Mouse (Mus musculus) limb, embryonic 14.5 days (tissue): ENCODE results near the gene Rpap3. TPM values are rescaled to one million over a fixed set of nuclear protein-coding genes. Genes with fewer than 3 reads are reported as not detected.

Experiments used
- ATAC-seq: fragments of 200-750 bp; cut with Nextera tagmentation; 2 replicates; pipeline ENCODE4 v1.8.0; 2017; ENCODE audit warnings: low read depth, moderate number of reproducible peaks, moderate TSS enrichment; ENCODE audit not compliant: low FRiP score
- DNase-seq: peaks from one replicate; pipeline ENCODE4 v3.0.0-alpha.2; 2015; ENCODE audit warnings: low spot score
- H3K27ac ChIP-seq: fragments of 300-500 bp; sonication (generic); replicated peaks from 2 replicates; pipeline ENCODE4 v1.5.1; 2014; ENCODE audit warnings: low read depth, mild to moderate bottlenecking, low read length, moderate library complexity, mixed read lengths
- H3K27me3 ChIP-seq: fragments of 300-500 bp; sonication (generic); 2 replicates; pipeline ENCODE4 v1.6.1; 2014; ENCODE audit warnings: low read length, mixed read lengths; ENCODE audit not compliant: control insufficient read depth, insufficient read depth
- H3K36me3 ChIP-seq: fragments of 300-500 bp; sonication (generic); 2 replicates; pipeline ENCODE4 v1.6.1; 2014; ENCODE audit warnings: mild to moderate bottlenecking, low read length, moderate library complexity, mixed read lengths; ENCODE audit not compliant: control insufficient read depth, insufficient read depth
- H3K4me1 ChIP-seq: fragments of 300-500 bp; sonication (generic); 2 replicates; pipeline ENCODE4 v1.6.1; 2014; ENCODE audit warnings: antibody characterized with exemption, low read length, mixed read lengths; ENCODE audit not compliant: control insufficient read depth, insufficient read depth
- H3K4me2 ChIP-seq: fragments of 300-500 bp; sonication (generic); replicated peaks from 2 replicates; pipeline ENCODE4 v1.6.1; 2014; ENCODE audit warnings: low read depth, mild to moderate bottlenecking, low read length, moderate library complexity; ENCODE audit not compliant: severe bottlenecking
- H3K4me3 ChIP-seq: fragments of 300-500 bp; sonication (generic); replicated peaks from 2 replicates; pipeline ENCODE4 v1.5.1; 2014; ENCODE audit warnings: low read length
- H3K9ac ChIP-seq: fragments of 300-500 bp; sonication (generic); 2 replicates; pipeline ENCODE4 v1.6.1; 2014; ENCODE audit warnings: mild to moderate bottlenecking, low read depth, low read length, moderate library complexity; ENCODE audit not compliant: severe bottlenecking
- H3K9me3 ChIP-seq: fragments of 300-500 bp; sonication (generic); 2 replicates; pipeline ENCODE4 v1.6.1; 2016; ENCODE audit warnings: low read length; ENCODE audit not compliant: control insufficient read depth
- POLR2A ChIP-seq: fragments of 200-500 bp; IDR thresholded peaks from 2 replicates; pipeline ENCODE4 v1.8.0; 2012; ENCODE audit warnings: inconsistent platforms, mild to moderate bottlenecking, moderate library complexity, borderline replicate concordance; ENCODE audit not compliant: insufficient read depth, insufficient read length; ENCODE audit errors: extremely low read depth
- WGBS: fragments of 180-500 bp; shearing (Covaris S2); extraction: QIAGEN DNeasy Blood & Tissue Kit; methylation state at CpG from one replicate; pipeline ENCODE4 v1.1.7; 2014; 5-methylcytosine and 5-hydroxymethylcytosine counted together
- polyA plus RNA-seq, 2 experiments: library from polyadenylated mRNA; depleted of rRNA in 1 of 2; stranded (reverse) in 1 of 2; unstranded in 1 of 2; fragments of >200 nt; fragmentation: Nextera tagmentation in 1 of 2; extraction: Ambion mirVana in 1 of 2; gene quantifications; 2 replicates each; pipeline versions ENCODE4 v1.2.1 to v1.2.3; 2012 to 2014

Gene Rpap3
- polyA plus RNA-seq, 2 experiments, result 22.7 to 31.1 TPM

DNA sequence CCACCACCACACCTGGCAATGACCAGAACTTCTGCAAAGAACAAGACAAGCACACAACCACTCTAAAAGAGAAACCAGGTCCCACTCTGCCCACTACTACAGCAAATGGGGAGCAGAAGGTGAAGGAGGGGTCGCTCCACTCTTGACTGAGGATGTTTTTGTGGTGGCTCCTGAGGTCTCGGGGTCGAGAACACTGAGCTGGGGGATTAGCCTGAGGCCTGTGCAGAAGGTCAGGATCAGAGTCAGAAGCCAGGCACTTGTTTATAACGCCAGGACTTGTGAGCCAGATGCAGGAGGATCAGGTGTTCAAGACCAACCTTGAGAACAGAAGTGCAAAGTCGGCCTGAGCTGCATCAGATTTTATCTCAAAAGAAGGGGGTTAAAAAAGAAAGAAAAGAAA is 21.9 kb upstream of the Rpap3 start:
- H3K4me1 ChIP-seq, result no peaks in the 10 kb centered on the region
- no peak for TF ChIP-seq POLR2A
- H3K4me2 ChIP-seq, result no peak overlapping the region
- H3K9me3 ChIP-seq, result no peaks in the 10 kb centered on the region
- 71% methylated on average over 5 of the region's 5 CpGs for WGBS
- no peaks in the 10 kb centered on the region for H3K27me3 ChIP-seq
- H3K4me3 ChIP-seq, result no peak overlapping the region
- no peaks in the 10 kb centered on the region for H3K36me3 ChIP-seq
- ATAC-seq (no peak), DNase-seq (no peak)
- no peak overlapping the region for H3K9ac ChIP-seq
- H3K27ac ChIP-seq, result no peak overlapping the region

- H3K27ac ChIP-seq, result no peak overlapping the region
- DNase-seq (no peak), ATAC-seq (no peak)
- H3K9me3 ChIP-seq, result no peaks in the 10 kb centered on the region
- no peak for TF ChIP-seq POLR2A
- no peaks in the 10 kb centered on the region for H3K27me3 ChIP-seq
- 72% methylated on average over 8 of the region's 8 CpGs for WGBS
- H3K4me2 ChIP-seq, result no peak overlapping the region
- no peak overlapping the region for H3K9ac ChIP-seq
- H3K4me3 ChIP-seq, result no peak overlapping the region
- H3K4me1 ChIP-seq, result 0 out of 2 replicates have a peak, but pooled peaks cover under 1% of the 10 kb centered on the region
- H3K36me3 ChIP-seq, result no peaks in the 10 kb centered on the region
Measured at GRCm38 (mm10) chr15:97727048-97727447, 21.4 kb upstream of the Rpap3 start.

DNA sequence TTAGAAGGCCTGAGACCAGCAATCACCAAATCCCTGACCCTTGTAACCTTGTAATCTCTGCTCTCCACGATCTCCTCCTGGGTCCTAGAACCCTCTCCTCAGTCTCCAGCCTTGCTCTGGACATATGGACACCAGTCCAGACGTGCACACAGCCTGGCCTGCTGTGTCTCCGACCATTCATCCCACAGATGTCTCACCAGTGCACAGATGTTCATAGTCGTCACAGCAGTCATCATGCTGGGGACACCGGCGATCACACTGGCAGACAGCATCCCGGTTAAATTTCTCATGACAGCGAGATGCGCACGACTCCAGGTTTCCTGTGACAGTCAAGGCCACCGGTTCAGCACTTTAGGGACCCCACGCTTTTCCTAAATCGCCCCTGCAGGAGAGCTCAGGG is 20.7 kb upstream of the Rpap3 start:
- WGBS, result 76% methylated on average over 13 of the region's 13 CpGs
- H3K27ac ChIP-seq, result no peak overlapping the region
- DNase-seq (no peak), ATAC-seq (no peak)
- H3K4me3 ChIP-seq, result no peak overlapping the region
- no peak overlapping the region for H3K9ac ChIP-seq
- no peaks in the 10 kb centered on the region for H3K36me3 ChIP-seq
- TF ChIP-seq POLR2A, result no peak
- no peaks in the 10 kb centered on the region for H3K27me3 ChIP-seq
- H3K4me1 ChIP-seq, result peaks cover 7% of the 10 kb centered on the region; the same call in 1 of the 2 replicates
- no peak overlapping the region for H3K4me2 ChIP-seq
- H3K9me3 ChIP-seq, result no peaks in the 10 kb centered on the region

- no peak for TF ChIP-seq POLR2A
- 75% methylated on average over 6 of the region's 6 CpGs for WGBS
Measured at GRCm38 (mm10) chr15:97725198-97725785, 19.7 kb upstream of the Rpap3 start.

DNA sequence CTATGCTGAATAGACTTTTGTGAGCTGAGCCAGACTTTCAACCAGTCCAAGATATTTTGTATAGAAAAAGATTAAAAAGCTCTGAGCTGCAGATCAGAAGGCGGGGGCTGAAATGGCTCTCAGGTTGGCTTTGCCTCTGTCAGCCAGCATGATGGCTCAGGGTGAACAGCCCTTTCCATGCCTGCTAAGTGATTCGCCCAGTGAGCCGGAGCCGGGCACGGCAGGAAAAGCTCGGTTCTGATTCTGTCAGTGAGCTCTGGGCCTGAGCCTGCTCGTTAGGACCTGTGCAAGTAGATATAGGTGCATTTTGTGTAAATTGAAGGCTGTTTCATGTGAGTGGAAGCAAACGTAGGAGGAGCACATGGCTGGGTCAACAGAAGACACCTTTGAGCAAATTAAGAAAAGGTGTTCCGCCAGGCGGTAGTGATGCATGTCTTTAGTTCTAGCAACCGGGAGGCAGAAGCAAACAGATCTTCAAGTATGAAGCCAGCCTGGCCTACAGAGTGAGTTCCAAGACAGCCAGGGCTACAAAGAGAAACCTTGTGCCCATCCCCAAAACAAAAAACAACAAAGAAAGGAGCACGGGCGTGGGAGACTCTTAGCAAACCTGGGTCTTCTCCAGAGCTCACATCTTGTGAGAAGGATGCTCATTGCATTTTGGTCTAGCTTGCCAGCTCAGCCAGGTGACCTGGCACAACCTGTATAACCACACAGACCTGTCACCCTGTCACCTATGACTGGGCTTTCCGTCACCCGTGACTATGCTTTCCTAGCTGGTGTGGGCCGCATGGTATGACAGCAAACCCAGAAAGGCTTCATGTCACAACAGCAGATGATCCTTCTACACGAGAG is 18.9 kb upstream of the Rpap3 start:
- TF ChIP-seq POLR2A, result no peak
- Histone ChIP-seq H3K4me2 (no peak overlapping the region), H3K27ac (no peak overlapping the region), H3K27me3 (no peaks in the 10 kb centered on the region), H3K4me3 (no peak overlapping the region), H3K4me1 (peaks cover 16% of the 10 kb centered on the region; the same call in 1 of the 2 replicates), H3K9ac (no peak overlapping the region), H3K36me3 (no peaks in the 10 kb centered on the region), H3K9me3 (no peaks in the 10 kb centered on the region)
- DNase-seq, result no peak
- 79% methylated on average over 17 of the region's 17 CpGs for WGBS
- ATAC-seq, result no peak

More at GRCm38 (mm10) chr15:97725198-97725785, 19.7 kb upstream of the Rpap3 start:
- DNase-seq, result no peak
- no peaks in the 10 kb centered on the region for H3K27me3 ChIP-seq
- no peak for ATAC-seq
- no peak overlapping the region for H3K27ac ChIP-seq
- peaks cover 16% of the 10 kb centered on the region; the same call in 1 of the 2 replicates for H3K4me1 ChIP-seq
- no peaks in the 10 kb centered on the region for H3K36me3 ChIP-seq
- H3K9me3 ChIP-seq, result no peaks in the 10 kb centered on the region
- no peak overlapping the region for H3K4me2 ChIP-seq
- no peak overlapping the region for H3K9ac ChIP-seq
- H3K4me3 ChIP-seq, result no peak overlapping the region
